Mouse (Mus musculus): ENCODE measurements around the gene Pygm.
A peak's percentile ranks its signal among the peaks of the same experiment; 100 is the strongest.

DNA sequence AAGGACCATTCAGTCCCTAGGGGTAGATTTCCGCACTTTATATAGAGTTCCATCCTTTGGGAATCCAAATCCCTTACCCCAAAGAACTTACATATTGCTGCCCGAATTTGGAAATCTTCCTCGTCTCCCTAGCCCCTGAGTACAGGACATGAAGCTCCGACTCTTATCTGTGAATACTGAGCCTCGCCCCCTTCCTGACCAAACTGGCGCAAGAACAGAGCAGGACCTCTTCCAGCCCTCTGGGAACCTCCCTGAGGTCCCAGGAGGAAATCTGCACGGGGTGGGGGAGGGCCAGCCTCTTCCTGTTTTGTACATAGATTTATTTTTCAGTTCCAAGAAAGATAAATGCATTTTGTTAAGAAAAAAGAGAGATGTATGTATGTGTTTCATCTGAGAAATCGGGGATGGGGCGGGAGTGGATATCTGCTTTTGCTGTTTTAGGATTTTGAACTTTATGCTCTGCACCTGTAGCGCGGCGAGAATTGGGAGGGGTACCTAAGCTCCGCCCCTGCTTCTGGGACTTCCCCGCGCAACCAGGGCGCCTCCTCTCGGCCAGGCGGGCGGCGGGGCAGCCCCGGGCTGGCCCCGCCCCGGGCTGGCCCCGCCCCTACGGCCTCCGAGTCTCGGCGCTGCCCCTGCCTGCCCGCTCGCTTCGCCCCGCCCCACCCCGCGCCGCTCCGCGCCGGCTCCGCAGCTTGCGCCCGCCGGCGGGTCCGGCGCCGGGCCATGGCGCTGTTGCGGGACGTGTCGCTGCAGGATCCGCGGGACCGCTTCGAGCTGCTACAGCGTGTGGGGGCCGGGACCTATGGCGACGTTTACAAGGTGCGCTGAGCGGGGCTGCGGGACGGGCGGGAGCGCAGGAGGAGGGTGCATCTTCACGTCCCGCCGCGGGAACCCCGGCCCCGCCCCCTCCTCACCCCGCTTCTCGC lies 43.4 kb upstream of the Pygm start, which contains the start of gene Map4k2:
- TF ChIP-seq CTCF (IDR thresholded peaks at IDR 0.05; ENCODE audit: control insufficient read depth, insufficient read depth, insufficient read length) (peak; percentile 25), MYOG (IDR thresholded peaks at IDR 0.05; ENCODE audit: control insufficient read depth, extremely low read depth, insufficient read length) (no peak), MAX (IDR thresholded peaks at IDR 0.05) (no peak), USF1 (IDR thresholded peaks at IDR 0.05; ENCODE audit: low read depth) (no peak)

Data from C2C12 (cell line).